In the genomic region with DNA sequence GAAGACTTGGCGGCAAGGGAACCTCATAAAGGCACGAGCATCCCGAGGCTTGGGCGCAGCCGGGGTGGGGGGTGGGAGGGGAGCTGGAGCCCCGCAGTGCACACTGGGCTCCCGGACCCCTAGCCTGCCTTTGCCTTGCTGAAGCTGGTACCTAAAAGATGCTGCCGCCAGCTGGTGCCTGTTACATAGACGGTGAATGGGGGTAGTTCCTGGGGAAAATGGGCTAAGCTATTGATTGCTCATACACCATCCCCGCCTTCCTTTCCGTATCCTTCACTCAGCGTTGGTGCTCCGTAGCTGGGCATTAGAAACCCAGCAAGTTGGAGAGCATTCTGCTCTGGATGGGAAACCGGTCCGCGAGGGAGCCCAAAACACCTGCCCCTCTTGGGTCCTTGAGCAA, we compare ENCODE assay signal across 8 mouse cellular contexts. TPM values are rescaled to one million over a fixed set of nuclear protein-coding genes. Genes with fewer than 3 reads are reported as not detected.
DNase-seq lines count a peak whose midpoint lies in the region; ATAC-seq lines count a peak whose summit lies in the region.

No protein-coding gene starts in this region.

- intact Hi-C loops in gastrocnemius, postnatal 14 days (cut with DNase I; ENCODE audit: low total_unique reads), result no loop called here

- ATAC-seq in hindbrain, embryonic 13.5 days (ENCODE audit: low FRiP score), result peak; percentile 38
- ATAC-seq in erythroid progenitor cell, adult 5-6 weeks (replicated peaks; ENCODE audit: low FRiP score, poor library complexity, severe bottlenecking), result no peak

- peaks cover 24% of the 10 kb centered on the region for H3K4me1 ChIP-seq in hindbrain, embryonic 13.5 days (replicated peaks)
- peaks cover 49% of the 10 kb centered on the region for H3K4me1 ChIP-seq in midbrain, embryonic 10.5 days

- peak overlapping the region; percentile 62 for H3K27ac ChIP-seq in hindbrain, embryonic 13.5 days
- peak overlapping the region; percentile 46 for H3K27ac ChIP-seq in midbrain, embryonic 10.5 days (replicated peaks)

- H3K9me3 ChIP-seq in hindbrain, embryonic 13.5 days, result no peaks in the 10 kb centered on the region
- H3K9me3 ChIP-seq in midbrain, embryonic 10.5 days (replicated peaks), result no peaks in the 10 kb centered on the region

- H3K4me3 ChIP-seq in hindbrain, embryonic 13.5 days, result peak overlapping the region; percentile 34
- H3K4me3 ChIP-seq in midbrain, embryonic 10.5 days, result peak overlapping the region; percentile 52

- peak; percentile 83 for DNase-seq in heart, adult 11 months
- DNase-seq in heart, postnatal 4 days, result no peak
- peak; percentile 49 for DNase-seq in R1 (ENCODE audit: low read depth, low spot score)
- DNase-seq in midbrain, embryonic 10.5 days (ENCODE audit: low spot score), result peak; percentile 52
- DNase-seq in gastrocnemius, postnatal 14 days, result no peak
- DNase-seq in spleen, postnatal 36 days (ENCODE audit: low spot score in 2 of 2), result no peak

- H3K36me3 ChIP-seq in hindbrain, embryonic 13.5 days, result peaks cover 10% of the 10 kb centered on the region
- H3K36me3 ChIP-seq in midbrain, embryonic 10.5 days, result peaks cover 12% of the 10 kb centered on the region

- peak overlapping the region; percentile 54 for H3K4me2 ChIP-seq in hindbrain, embryonic 13.5 days

- WGBS in hindbrain, embryonic 13.5 days, result under 1% methylated on average over 16 of the region's 16 CpGs
- WGBS in midbrain, embryonic 10.5 days, result under 1% methylated on average over 16 of the region's 16 CpGs

- H3K9ac ChIP-seq in hindbrain, embryonic 13.5 days, result peak overlapping the region; percentile 60

- H3K27me3 ChIP-seq in hindbrain, embryonic 13.5 days, result peaks cover 83% of the 10 kb centered on the region
- peaks cover 97% of the 10 kb centered on the region for H3K27me3 ChIP-seq in midbrain, embryonic 10.5 days (ENCODE audit: low read depth, poor library complexity, severe bottlenecking)

RNA-seq across cellular contexts. Expression of gene Lhx9, which starts 0.4 kb away (rescaled TPM):
- not detected for total RNA-seq in heart, postnatal 4 days (2021)
- 20.5 and 26.4 TPM in 2 replicates for polyA plus RNA-seq in hindbrain, embryonic 13.5 days (2015; fragmentation: Nextera tagmentation; extraction: Ambion mirVana)
- polyA plus RNA-seq in midbrain, embryonic 10.5 days (2016; fragmentation: Nextera tagmentation; extraction: Ambion mirVana), result 11.4 and 21.1 TPM in 2 replicates
- not detected in 2 replicates for total RNA-seq in erythroid progenitor cell, adult 5-6 weeks (2015; ENCODE audit: low replicate concordance)
- not detected in 2 replicates for total RNA-seq in erythroid progenitor cell, adult 5-6 weeks (2017; ENCODE audit: low replicate concordance)
- total RNA-seq in gastrocnemius, postnatal 14 days (2021), result not detected

RNA-seq across cellular contexts. Expression of gene 2310009B15Rik, which starts 8.6 kb away (rescaled TPM):
- 10 to 100 TPM; 15.8 to 20.3 TPM for total RNA-seq in heart, postnatal 4 days (2021)
- polyA plus RNA-seq in hindbrain, embryonic 13.5 days (2015; fragmentation: Nextera tagmentation; extraction: Ambion mirVana), result 35.4 and 37.1 TPM in 2 replicates
- polyA plus RNA-seq in midbrain, embryonic 10.5 days (2016; fragmentation: Nextera tagmentation; extraction: Ambion mirVana), result 45.3 and 47.1 TPM in 2 replicates
- total RNA-seq in erythroid progenitor cell, adult 5-6 weeks (2015; ENCODE audit: low replicate concordance), result not detected in 2 replicates
- not detected in 2 replicates for total RNA-seq in erythroid progenitor cell, adult 5-6 weeks (2017; ENCODE audit: low replicate concordance)
- 10 to 100 TPM; 15.0 to 16.0 TPM for total RNA-seq in gastrocnemius, postnatal 14 days (2021)

Comparison
In these comparisons a context has a peak if more than half of its experiments do, and no peak if none do; other contexts are left out.
1. DNase-seq: peak in heart, adult 11 months (single experiment), R1 (single experiment) and midbrain, embryonic 10.5 days (single experiment); none in heart, postnatal 4 days (single experiment), gastrocnemius, postnatal 14 days (single experiment) and spleen, postnatal 36 days (0 of 2).
2. RNA of gene 2310009B15Rik, which starts 8.6 kb away (total RNA-seq): 15.8 to 20.3 TPM in heart, postnatal 4 days and 15.0 to 16.0 TPM in gastrocnemius, postnatal 14 days; not detected in erythroid progenitor cell, adult 5-6 weeks; every median in the first group is over 4 times any median in the second.